Mouse (Mus musculus) erythroblast, embryonic 14.5 days (primary cell): Measurements from ENCODE around the gene Rtn4rl1. TPM values are rescaled to one million over a fixed set of nuclear protein-coding genes. Genes with fewer than 3 reads are reported as not detected.

ENCODE experiments used
- H3K27me3 ChIP-seq: 2 replicates; pipeline ENCODE4 v1.6.1; 2012; ENCODE audit warnings: inconsistent platforms; ENCODE audit not compliant: control insufficient read depth
- H3K36me3 ChIP-seq: 2 replicates; pipeline ENCODE4 v1.6.1; 2012; ENCODE audit warnings: mild to moderate bottlenecking, inconsistent platforms; ENCODE audit not compliant: control insufficient read depth
- H3K4me1 ChIP-seq: 2 replicates; pipeline ENCODE4 v1.6.1; 2012; ENCODE audit warnings: inconsistent platforms; ENCODE audit not compliant: control insufficient read depth
- H3K4me3 ChIP-seq: replicated peaks from 2 replicates; pipeline ENCODE3; 2012; ENCODE audit warnings: moderate library complexity, mild to moderate bottlenecking, inconsistent platforms
- H3K9me3 ChIP-seq: 2 replicates; pipeline ENCODE4 v1.6.1; 2012; ENCODE audit warnings: low read length, inconsistent platforms, mixed read lengths; ENCODE audit not compliant: control insufficient read depth
- GATA1 ChIP-seq: IDR thresholded peaks from 2 replicates; pipeline ENCODE4 v1.6.1; 2012; ENCODE audit warnings: low read length, inconsistent platforms, mixed read lengths
- TAL1 ChIP-seq: IDR thresholded peaks from 3 replicates; pipeline ENCODE4 v1.6.1; 2012; ENCODE audit warnings: low read length, inconsistent platforms, mixed read lengths
- polyA plus RNA-seq: library from polyadenylated mRNA; stranded (reverse); fragments of >175 nt; gene quantifications from 2 replicates; pipeline ENCODE4 v1.2.3, GENCODE M21; 2012

Rtn4rl1 gene
- polyA plus RNA-seq, 1 experiment, result not detected

DNA sequence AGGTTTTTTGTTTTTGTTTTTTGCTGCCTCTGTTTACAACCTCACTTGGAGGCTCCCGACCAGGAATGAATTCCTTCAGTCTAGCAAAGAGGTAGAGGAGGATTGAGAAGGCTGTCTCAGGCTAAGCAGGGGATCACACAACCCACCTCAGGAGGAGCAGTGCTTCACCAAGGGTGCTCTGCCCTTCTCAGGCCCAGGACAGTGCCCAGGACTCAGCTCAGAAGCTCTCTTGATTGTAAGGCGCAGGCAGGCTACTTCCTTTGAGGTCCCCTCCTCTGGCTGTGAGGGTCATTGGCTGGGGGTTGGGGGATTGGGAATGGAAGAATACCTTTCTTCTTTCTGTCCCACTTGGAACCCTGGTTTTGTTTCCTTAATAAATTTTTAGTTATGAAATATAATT is 29.5 kb upstream of the Rtn4rl1 start:
- peaks cover 38% of the 10 kb centered on the region for H3K4me1 ChIP-seq
- H3K36me3 ChIP-seq, result peaks cover 36% of the 10 kb centered on the region
- peaks cover 58% of the 10 kb centered on the region for H3K27me3 ChIP-seq
- peaks cover 26% of the 10 kb centered on the region for H3K9me3 ChIP-seq
- no peak overlapping the region for H3K4me3 ChIP-seq
- TF ChIP-seq GATA1 (no peak), TAL1 (no peak)

- Histone ChIP-seq H3K9me3 (peaks cover 26% of the 10 kb centered on the region), H3K4me1 (peaks cover 45% of the 10 kb centered on the region), H3K4me3 (no peak overlapping the region), H3K27me3 (peaks cover 65% of the 10 kb centered on the region), H3K36me3 (peaks cover 29% of the 10 kb centered on the region)
- no peak for TF ChIP-seq GATA1
- no peak for TF ChIP-seq TAL1
Observed at GRCm38 (mm10) chr11:75164750-75165149, 28.8 kb upstream of the Rtn4rl1 start.

DNA sequence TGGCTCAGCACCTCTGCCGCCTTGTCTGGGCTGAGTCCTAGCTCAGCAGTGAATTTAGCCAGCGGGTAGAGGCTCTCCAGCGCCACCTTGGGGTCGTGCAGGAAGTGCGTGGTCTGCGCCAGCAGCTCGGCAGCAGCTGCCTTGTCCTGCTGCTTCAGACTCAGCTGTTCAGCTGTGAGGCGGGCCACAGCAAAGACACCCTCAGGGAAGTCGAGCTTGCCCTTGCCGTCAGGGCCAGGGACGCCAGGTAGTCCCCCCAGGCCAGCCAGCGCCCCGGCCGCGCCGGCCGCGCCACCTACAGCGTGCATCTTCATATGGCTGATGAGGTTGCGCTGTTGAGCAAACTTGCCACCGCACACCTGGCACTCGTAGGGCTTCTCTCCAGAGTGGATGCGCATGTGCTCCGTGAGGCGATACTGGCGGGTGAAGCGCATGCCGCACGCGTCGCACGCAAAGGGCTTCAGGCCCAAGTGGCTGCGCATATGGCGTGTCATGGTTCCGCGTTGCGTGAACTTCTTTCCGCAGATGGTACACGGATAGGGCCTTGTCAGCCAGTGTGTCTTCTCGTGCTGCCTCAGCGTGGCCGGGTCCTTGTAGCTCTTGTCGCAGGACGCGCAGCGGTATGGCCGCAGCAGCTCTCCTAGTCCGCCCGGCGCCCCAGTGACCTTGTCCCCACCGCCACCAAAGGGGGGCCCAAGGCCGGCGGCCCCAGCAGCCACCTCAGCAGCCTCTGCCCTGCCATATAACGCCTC is 28.0 kb upstream of the Rtn4rl1 start:
- Histone ChIP-seq H3K36me3 (peaks cover 20% of the 10 kb centered on the region), H3K9me3 (peaks cover 26% of the 10 kb centered on the region)

DNA sequence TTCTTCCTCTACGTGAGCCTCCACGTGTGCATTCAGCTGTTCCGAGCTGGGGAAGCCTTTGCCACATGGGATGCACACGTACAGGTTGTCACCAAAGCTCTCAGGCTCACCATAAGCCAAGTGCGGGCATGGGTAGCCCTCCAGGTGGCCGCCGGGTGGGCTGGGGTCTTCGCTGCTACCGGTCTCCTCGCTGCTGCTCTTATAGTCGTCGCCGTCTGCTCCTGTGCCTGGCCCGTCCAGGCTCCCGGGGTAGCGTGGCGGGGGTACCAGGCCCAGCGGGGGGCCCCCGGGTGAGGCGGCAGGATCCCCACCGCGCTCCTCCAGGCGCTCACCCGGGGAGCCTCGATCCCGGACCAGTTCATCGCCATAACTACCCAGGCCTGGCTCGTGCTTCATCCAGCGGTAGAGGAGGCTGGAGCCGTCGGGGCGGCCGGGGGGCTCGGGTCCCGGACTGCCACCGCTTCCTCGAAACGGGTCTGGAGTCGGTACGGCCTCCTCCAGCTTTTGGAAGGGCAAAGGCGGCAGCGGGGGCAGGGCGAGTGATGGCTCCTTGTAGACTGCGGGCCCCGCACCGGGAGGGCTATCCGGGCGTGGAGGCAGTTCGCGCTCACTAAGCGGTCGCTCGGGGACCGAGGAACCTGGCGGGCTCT is 27.3 kb upstream of the Rtn4rl1 start:
- Histone ChIP-seq H3K4me1 (peaks cover 54% of the 10 kb centered on the region), H3K4me3 (no peak overlapping the region), H3K9me3 (peaks cover 28% of the 10 kb centered on the region), H3K36me3 (peaks cover 15% of the 10 kb centered on the region), H3K27me3 (peaks cover 80% of the 10 kb centered on the region)
- TF ChIP-seq GATA1 (no peak), TAL1 (no peak)

More for the DNA sequence above, 28.0 kb upstream of the Rtn4rl1 start:
- TF ChIP-seq TAL1, result no peak
- TF ChIP-seq GATA1, result no peak
- no peak overlapping the region for H3K4me3 ChIP-seq
- H3K27me3 ChIP-seq, result peaks cover 73% of the 10 kb centered on the region
- H3K4me1 ChIP-seq, result peaks cover 53% of the 10 kb centered on the region

DNA sequence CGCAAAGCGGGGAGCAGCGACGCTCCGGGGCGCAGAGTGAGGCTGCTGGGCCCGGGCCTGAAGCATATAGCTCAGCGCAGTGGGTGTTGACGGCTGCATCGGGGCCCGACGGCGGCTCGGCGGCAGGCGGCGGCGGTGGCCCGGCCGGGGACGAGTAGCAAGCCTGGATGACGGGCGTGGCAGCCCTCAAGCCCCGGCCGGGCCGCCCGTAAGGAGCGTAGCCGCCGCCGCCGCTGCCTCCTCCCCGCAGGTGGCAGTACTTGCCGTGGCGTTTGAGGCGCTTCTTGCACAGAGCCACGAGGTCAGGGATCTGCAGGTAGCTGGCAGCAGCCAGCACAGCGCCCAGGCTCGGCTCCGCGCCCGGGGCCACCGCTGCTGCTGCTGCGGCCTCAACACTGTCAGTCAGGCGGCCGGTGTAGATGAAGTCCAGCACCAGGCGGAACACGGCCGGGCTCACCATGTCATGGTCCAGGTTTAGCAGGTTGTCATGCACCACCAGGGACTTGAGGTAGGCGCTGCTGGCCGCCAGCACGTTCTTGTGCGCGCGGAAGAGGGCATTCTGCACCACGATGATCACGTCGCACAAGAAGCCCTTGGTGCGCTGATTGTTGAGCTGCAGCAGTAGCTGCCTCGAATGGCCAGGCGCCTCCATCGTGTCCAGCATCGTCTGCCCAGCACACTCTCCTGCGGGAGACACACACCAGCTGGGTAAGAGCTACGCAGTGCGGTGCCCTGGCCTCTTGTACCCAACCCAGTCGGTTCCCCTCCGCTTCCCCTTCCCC is 26.5 kb upstream of the Rtn4rl1 start:
- Histone ChIP-seq H3K36me3 (peaks cover 11% of the 10 kb centered on the region), H3K4me3 (no peak overlapping the region), H3K27me3 (peaks cover 88% of the 10 kb centered on the region), H3K9me3 (peaks cover 31% of the 10 kb centered on the region), H3K4me1 (peaks cover 56% of the 10 kb centered on the region)
- TF ChIP-seq TAL1 (no peak), GATA1 (no peak)

- H3K36me3 ChIP-seq, result peaks cover 6% of the 10 kb centered on the region
- H3K4me3 ChIP-seq, result peak overlapping the region; percentile 48
- H3K9me3 ChIP-seq, result peaks cover 38% of the 10 kb centered on the region
- peaks cover 96% of the 10 kb centered on the region for H3K27me3 ChIP-seq
- H3K4me1 ChIP-seq, result peaks cover 62% of the 10 kb centered on the region
- TF ChIP-seq TAL1 (no peak), GATA1 (no peak)
Observed at GRCm38 (mm10) chr11:75167643-75168589, 25.7 kb upstream of the Rtn4rl1 start.

DNA sequence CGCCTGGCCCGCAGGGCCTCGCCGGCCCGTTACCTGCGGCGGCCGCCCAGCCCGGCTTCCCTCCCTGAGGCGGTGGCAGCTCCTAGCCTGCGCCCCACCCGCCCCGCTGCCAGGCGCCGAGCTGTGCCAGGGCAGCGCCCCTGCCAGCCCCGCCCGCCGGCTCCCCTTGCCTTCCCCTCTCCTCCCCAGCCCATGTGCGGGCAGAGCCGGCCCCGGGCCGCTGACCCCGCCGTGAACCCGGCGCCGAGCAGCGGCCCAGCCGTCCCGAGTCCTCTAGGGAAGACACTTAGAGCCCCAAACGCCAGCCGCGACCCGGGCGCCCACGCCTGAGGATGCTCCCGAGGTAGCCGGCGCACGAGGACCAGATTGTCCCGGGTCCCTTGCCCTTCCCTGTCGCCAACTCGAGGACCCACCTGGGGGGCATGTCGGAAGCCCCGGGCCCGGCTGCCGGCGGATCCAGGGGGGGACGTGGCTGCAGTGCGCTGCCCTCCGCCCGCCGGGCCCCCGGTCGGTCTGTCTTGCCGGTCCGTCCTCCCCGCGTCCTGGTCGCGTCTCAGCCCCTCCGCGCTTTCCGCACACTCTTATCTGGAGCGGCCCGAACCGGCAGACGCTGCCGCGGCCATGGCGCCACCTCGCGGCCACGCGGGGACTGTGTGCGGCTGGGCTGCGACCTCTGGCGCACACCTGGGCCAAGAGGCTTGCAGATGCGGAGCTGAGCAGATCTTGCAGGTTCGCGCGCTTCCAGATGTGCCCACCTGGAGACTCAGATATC is 24.8 kb upstream of the Rtn4rl1 start:
- Histone ChIP-seq H3K27me3 (peaks cover 100% of the 10 kb centered on the region), H3K4me3 (peak overlapping the region; percentile 48), H3K4me1 (peaks cover 71% of the 10 kb centered on the region), H3K36me3 (no peaks in the 10 kb centered on the region; the same call in 1 of the 2 replicates), H3K9me3 (peaks cover 47% of the 10 kb centered on the region)
- TF ChIP-seq TAL1 (no peak), GATA1 (no peak)
